Mouse (Mus musculus): ENCODE measurements at regions not wholly inside any gene's neighbourhood (a gene's known extent, or its start where the extent isn't known, plus 50 kb on each side); places are given as distances from the start of the nearest gene placed in this dataset.
A peak's percentile ranks its signal among the peaks of the same experiment; 100 is the strongest.

DNA sequence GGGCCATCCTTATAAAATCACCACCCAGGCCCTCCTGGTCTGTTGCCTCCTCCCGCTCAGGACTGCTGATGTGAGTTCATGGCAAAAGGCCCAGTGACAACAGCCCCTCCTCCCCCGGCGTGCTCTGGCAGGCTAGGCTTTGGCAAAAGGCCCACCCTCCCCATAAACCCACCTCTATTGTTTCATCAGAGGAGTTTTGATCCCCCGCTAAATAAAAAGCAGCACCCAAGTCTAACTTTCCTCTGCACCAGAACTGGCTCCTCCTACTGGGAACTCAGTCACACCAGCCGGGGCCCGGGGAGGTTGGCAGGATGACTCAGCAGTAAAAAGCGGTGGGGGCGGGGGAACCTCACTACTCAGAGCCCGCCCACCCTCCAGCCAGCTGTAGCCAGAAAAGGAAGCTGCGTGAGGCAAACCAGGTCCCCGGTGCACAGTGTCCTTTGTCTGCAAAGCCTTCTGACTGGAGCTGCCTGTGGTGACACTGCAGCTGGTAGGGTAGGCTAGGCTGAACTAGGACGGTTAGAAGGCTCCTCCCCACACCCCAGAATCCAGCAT, 122.1 kb downstream of the Cpeb2 start:
- peak; percentile 100 for TF ChIP-seq ETS1 (IDR thresholded peaks at IDR 0.05; ENCODE audit: low read depth, low read length)
- peak in 1 of 2 experiments; percentile 36; a peak in 1 of 4 replicates for TF ChIP-seq POLR2A (IDR thresholded peaks at IDR 0.05; ENCODE audit: control insufficient read depth in 1 of 2, insufficient read depth in 1 of 2, low read depth in 1 of 2, low read length in 2 of 2, poor library complexity in 1 of 2)
- peak in 2 of 3 experiments; percentile 5 to 20; a peak in 2 of 6 replicates for TF ChIP-seq CTCF (IDR thresholded peaks at IDR 0.05 in 2 of 3, conservative IDR thresholded peaks at IDR 0.05 in 1 of 3; ENCODE audit: control insufficient read depth in 1 of 3, insufficient read depth in 1 of 3, low read depth in 2 of 3, low read length in 3 of 3, poor library complexity in 1 of 3, severe bottlenecking in 1 of 3)
- no peak for TF ChIP-seq UBTF (IDR thresholded peaks at IDR 0.05; ENCODE audit: borderline replicate concordance, insufficient read depth, low read depth, low read length)
- TF ChIP-seq EP300 (IDR thresholded peaks at IDR 0.05; ENCODE audit: low read depth in 1 of 2, low read length in 2 of 2), result peak; percentile 67 to 86; a peak in 3 of 4 replicates
- peak; percentile 99 for TF ChIP-seq GABPA (IDR thresholded peaks at IDR 0.05; ENCODE audit: low read depth, low read length)
- TF ChIP-seq SMC3 (IDR thresholded peaks at IDR 0.05; ENCODE audit: low read depth, low read length), result peak; percentile 34; the same call in 1 of the 2 replicates
- no peak for TF ChIP-seq TAL1 (IDR thresholded peaks at IDR 0.05; ENCODE audit: low read length)
- no peak for TF ChIP-seq BHLHE40 (IDR thresholded peaks at IDR 0.05; ENCODE audit: borderline replicate concordance, low read depth, low read length)

All from MEL (cell line).